Mouse (Mus musculus) retina, adult 2 months (tissue): ENCODE measurements at regions not wholly inside any gene's neighbourhood (a gene's known extent, or its start where the extent isn't known, plus 50 kb on each side); places are given as distances from the start of the nearest gene placed in this dataset.

Source experiments
- DNase-seq: peaks from one replicate; pipeline ENCODE4 v3.0.0-alpha.2; 2012; ENCODE audit warnings: low read depth, low spot score

- DNase-seq, result no peak
Observed at GRCm38 (mm10) chr12:28380203-28380602, 172.0 kb downstream of the Dcdc2c start.

GRCm38 (mm10) chr12:28377968-28378367, 174.2 kb downstream of the Dcdc2c start:
- no peak for DNase-seq

DNA sequence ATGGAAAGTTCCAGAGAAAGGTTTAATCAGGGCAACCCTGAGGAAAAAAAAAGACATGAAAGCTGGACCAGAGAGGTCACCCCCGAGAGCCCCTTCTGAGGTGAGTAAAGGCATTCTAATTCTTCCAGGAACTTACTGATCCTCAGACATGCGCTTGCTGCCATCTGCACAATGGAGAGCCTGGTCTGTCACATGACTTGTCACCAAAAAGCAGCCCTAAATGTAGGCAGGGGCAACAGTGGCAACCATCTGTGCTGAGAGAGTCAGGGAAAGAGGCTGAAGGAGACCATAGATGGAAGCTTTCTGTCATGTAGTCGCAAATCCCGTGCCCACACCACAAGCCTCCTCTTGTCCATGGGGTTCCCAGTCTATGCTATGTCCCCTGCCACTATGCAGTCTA, 174.8 kb downstream of the Dcdc2c start:
- DNase-seq, result no peak

DNA sequence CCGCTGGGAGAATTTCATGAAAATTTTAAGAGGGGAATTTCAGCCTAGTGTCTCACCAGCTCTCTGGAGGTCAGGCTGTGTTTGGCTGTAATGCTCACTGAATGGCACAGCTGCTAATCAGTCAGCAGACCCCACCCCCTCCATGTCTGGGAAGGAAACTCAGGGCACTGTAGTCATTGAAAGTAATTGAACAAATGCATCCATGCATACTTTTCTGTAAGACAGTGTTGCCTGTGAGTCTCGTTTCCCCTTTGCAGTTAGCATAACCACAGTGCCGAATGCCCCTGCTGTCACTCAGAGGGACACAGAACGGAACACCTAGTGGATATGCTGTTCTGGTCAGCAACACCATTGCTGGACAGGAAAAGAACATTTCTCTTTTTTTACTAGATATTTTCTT, 175.4 kb downstream of the Dcdc2c start:
- DNase-seq, result no peak

DNA sequence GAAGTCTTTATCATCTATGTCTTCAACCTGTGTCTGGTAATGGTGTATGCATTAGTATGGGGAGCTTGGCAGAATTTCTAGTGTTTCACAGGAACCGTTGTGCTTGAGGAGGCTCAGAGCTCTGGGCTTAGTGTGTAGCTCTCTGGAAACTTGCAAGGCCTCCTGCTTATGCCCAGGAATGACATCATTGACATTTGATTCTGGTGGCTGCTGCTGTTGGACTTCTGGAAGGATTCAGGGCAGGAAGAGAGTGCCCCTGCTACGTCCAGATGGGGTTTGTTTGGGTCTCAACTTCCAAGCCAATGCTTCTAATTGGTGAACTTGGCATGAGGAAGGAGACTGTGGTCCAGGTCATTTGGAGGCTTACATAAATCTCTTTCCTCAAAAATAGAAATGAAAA, 186.9 kb downstream of the Dcdc2c start:
- DNase-seq, result no peak

DNA sequence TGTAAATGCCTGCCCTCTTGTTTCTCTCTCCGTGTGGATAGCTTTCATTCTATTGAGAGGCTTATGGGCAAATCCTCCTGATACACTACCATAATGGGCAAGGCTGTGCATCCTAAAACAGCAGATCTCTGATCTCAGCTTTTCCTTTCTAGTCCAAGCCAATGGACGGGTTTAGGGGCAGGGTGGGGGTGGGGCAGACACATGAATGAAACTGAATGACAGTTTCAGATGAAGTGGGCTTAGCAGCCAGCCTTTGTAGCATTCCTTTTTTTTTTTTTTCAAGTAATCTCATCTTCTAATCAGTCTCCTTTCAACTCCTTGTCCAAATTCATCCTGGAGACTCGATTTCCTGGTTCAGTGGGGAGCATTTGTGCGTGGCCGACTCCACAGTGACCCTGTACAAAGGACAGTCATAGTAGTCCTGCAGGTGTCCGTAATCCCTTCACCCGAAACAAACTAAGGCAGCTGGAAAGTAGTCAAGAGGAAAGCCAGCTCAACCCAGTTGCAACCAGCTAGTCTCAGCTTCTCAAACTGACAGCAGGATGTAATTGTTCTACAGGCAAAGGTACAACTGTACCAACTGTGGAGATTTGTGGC, 193.4 kb downstream of the Dcdc2c start:
- no peak for DNase-seq

- DNase-seq, result no peak
Observed at GRCm38 (mm10) chr12:28357764-28358163, 194.4 kb downstream of the Dcdc2c start.

DNA sequence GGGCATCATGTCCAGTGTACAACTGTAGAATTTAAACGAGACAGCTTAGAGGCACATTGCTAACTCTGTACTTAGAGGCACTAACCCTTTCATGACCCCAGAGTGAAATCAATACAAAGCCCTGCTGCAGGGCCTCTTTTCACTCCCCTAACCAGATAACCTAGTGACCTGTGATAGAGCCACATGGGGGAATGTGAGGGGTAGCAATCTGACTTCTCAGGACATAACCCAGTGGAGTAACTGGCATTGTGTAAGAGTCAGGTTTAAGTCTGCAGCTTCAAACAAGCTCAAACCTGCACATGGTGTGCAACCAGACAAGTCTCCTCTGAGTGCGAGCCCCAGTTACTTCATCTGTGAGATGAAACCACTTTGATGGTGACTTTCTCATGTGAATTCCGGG, 199.1 kb downstream of the Dcdc2c start:
- DNase-seq, result no peak

- DNase-seq, result no peak
Observed at GRCm38 (mm10) chr12:28352571-28352970, 199.6 kb downstream of the Dcdc2c start.

DNA sequence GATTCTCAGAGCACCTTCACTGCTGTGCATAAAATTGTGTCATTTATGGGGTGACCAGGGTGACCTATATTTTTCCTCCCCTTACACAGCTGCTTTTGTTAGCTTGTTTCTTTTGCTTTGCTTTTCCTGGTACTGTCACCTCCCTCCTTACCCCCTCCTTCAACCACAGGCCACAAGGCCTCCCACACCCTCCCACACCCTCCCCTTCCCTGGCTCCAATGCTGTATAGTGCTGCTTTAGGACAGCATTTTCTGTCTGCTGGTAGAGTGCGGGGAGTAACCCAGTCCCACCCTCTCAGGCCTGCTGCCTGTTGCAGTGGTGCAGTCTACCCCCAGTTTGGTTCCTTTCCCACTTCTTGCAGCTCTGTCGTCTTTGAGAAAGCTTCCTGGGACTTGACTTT, 209.5 kb downstream of the Dcdc2c start:
- no peak for DNase-seq

DNA sequence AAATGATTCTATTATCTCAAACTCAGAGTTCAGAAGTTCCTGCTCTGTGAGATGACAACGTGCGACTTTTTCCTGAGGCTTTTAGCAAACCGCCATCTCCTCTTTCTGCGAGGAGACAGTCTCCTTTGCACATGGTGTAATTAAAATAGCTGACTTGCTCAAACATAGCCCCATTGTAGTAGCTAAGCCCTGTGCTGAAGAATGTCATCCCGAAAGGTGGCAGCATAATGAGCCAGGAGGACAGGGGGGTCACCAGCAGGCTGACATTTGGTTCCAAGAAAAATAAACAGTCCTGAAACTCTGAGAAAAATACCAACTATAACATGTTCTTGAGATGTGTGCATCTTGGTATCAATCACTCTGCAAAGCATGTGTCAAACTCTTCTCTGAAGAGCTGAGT, 219.6 kb downstream of the Dcdc2c start:
- DNase-seq, result no peak

GRCm38 (mm10) chr12:28331843-28332242, 220.4 kb downstream of the Dcdc2c start:
- no peak for DNase-seq

GRCm38 (mm10) chr12:28323659-28324058, 228.5 kb downstream of the Dcdc2c start:
- DNase-seq, result no peak

GRCm38 (mm10) chr12:28309226-28309625, 243.0 kb downstream of the Dcdc2c start:
- no peak for DNase-seq

DNA sequence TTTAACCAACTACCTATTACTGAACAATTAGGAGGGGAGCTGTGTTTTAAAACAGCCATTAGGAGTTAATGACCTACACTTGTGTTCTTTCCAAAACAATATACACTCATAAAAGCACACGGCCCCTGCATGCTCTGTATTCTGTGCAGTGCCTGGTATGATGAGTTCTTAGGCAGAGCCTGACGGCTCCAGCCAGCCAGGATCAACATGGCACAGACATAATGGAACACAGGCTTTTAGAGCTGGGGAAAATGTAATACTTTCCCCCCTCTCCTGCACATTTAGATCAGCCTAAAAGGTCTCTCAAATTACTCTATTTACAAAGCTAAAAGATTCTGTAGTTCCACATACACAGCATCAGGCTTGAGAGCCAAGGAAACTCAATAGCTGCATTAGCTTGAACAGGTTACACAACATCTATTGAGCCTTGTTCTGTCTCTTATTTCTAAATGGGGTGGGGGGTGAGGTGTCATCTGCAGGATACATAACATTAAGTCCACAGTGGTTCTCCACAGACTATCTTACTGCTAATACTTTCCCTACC, 250.1 kb downstream of the Dcdc2c start:
- DNase-seq, result no peak

DNA sequence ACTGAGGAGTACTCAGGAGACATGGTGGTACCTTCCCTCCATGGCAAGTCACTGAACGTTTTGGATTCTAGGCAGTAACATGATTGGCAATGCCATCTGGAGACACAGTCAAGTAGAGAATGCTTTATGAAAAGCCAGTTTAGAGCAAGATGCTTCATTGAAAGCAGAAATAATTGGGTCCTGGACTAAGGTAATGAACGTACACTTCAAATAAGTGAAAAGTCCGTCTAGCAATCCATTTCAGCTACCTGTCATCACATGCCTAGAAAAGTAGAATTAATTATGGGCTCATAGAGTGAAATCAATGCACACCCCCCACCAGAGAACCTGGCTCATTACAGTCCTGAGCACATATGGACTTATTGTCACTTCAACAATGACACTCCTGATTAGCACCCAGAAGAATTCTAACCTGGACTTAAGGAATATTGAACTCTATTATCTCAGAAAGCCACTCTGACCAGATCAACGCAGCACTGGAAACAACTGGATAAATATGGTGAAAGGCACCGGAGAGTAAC, 263.8 kb downstream of the Dcdc2c start:
- no peak for DNase-seq

DNA sequence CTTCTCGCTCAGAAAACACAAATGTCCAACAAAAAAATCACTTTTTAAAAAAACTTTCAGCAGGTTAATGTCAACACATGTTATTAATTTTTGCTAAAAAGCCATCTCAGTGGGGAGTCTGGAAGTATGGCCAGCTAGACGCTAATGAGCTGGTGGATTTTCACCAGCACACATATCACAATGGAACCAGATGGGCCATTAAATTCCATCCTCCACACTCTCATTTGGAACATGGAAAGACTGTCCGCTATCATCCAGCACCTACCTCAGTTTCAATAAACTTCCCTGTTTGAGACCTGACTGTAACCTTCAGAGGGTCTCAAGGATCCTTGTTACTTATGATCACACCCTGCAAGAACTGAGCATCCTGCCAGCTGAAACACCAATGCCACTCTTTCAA, 296.7 kb downstream of the Dcdc2c start:
- DNase-seq, result no peak

GRCm38 (mm10) chr12:28250526-28250925, 301.7 kb downstream of the Dcdc2c start:
- DNase-seq, result no peak

DNA sequence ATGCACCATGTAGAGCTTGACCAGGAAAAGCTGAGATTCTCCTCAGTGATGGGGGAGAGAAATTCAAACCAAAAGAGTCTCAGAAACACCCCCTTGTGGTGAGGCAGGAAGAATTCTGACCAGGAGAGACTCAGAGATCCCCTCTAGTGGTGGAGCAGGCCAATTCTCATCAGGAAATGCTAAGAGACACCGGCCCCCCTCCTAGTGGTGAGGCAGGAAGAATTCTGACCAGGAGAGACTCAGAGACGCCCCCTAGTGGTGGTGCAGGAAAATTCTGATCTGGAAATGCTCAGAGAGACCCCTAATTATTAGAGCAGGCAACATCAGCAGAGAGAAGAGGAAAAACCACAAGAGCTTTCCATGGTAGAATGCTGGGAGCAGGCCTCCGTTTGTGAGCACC, 303.4 kb downstream of the Dcdc2c start:
- no peak for DNase-seq

GRCm38 (mm10) chr12:28248287-28248686, 303.9 kb downstream of the Dcdc2c start:
- DNase-seq, result no peak

GRCm38 (mm10) chr12:28238016-28238415, 314.2 kb downstream of the Dcdc2c start:
- no peak for DNase-seq

- DNase-seq, result no peak
Observed at GRCm38 (mm10) chr12:28237041-28237440, 315.2 kb downstream of the Dcdc2c start.

- DNase-seq, result no peak
Observed at GRCm38 (mm10) chr12:28202847-28203246, 349.4 kb downstream of the Dcdc2c start.

- DNase-seq, result no peak
Observed at GRCm38 (mm10) chr12:28186695-28187094, 365.5 kb downstream of the Dcdc2c start.
